In the genomic region with DNA sequence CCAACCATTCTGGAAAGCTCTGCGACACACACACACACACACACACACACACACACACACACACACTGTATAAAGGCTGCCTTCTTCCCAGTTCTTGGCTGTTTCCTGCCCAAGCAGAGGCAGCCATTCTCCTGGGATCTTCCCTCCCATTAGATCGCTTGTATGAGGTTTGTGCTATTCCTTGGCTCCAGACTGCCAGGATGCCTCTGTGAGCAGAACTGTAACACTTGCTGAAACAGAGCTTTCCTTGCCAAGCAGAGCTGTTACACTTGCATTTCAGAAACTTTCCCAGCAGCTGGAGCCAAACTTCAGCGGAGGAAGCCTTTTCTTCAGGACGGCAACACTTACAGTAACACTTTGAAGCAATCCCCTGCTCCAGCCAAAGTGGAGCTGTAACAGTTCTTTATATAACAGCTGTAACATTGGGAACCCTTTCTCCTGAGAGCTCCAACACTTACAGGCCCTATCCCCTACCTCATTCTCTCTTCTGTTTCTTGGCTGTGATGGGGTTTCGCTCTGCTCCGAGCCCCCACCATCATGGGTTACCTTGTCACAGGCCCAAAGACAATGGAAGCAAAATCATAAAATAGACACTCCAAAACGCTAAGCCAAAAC, we compare ENCODE assay signal across 9 mouse cellular contexts.
DNase-seq lines count a peak whose midpoint lies in the region; ATAC-seq and TF ChIP-seq lines count a peak whose summit lies in the region.
"Had no signal": no experiment of that assay in that cellular context is flagged by ENCODE, and none has a peak within 500 bp of the region (broad histone marks: within the 10 kb centered on the region; RNA-seq: fewer than 3 reads in every experiment).

No protein-coding gene starts in this region.

- 73% methylated on average over 7 of the region's 7 CpGs for WGBS in lung, embryonic 16.5 days
- 73% methylated on average over 7 of the region's 7 CpGs for WGBS in lung, adult 2 months
- WGBS in thymus, adult 2 months: 87% methylated on average over 7 of the region's 7 CpGs
- 78% methylated on average over 7 of the region's 7 CpGs for WGBS in kidney, adult 2 months

- H3K4me1 ChIP-seq in lung, embryonic 16.5 days (replicated peaks; ENCODE audit: control insufficient read depth, insufficient read depth, low read length): no peaks in the 10 kb centered on the region
- H3K4me1 ChIP-seq in lung, adult 2 months (ENCODE audit: control insufficient read depth, insufficient read depth, low read length): no peaks in the 10 kb centered on the region
- H3K4me1 ChIP-seq in thymus, adult 2 months (replicated peaks; ENCODE audit: control insufficient read depth, insufficient read depth, low read length): no peaks in the 10 kb centered on the region
- no peaks in the 10 kb centered on the region for H3K4me1 ChIP-seq in kidney, adult 2 months (ENCODE audit: control insufficient read depth, insufficient read depth, low read length)
- H3K4me1 ChIP-seq: neural tube, embryonic 12.5 days had no signal

- H3K4me3 ChIP-seq in lung, embryonic 16.5 days (ENCODE audit: low read length): no peak overlapping the region
- no peak overlapping the region for H3K4me3 ChIP-seq in lung, adult 2 months (replicated peaks; ENCODE audit: extremely low read depth, low read depth, low read length)
- H3K4me3 ChIP-seq in gastrocnemius, adult 2 months: no peak overlapping the region
- no peak overlapping the region for H3K4me3 ChIP-seq in thymus, adult 2 months (ENCODE audit: control insufficient read depth, insufficient read depth, low read length)
- no peak overlapping the region for H3K4me3 ChIP-seq in kidney, adult 2 months (ENCODE audit: insufficient read depth, low read depth, low read length)
- H3K4me3 ChIP-seq: neural tube, embryonic 12.5 days had no signal

- H3K27ac ChIP-seq in lung, embryonic 16.5 days (ENCODE audit: low read length): no peak overlapping the region
- H3K27ac ChIP-seq in gastrocnemius, adult 2 months: no peak overlapping the region
- H3K27ac ChIP-seq in thymus, adult 2 months (ENCODE audit: control insufficient read depth, insufficient read depth, low read length): no peak overlapping the region
- no peak overlapping the region for H3K27ac ChIP-seq in kidney, adult 2 months (ENCODE audit: insufficient read depth, low read depth, low read length)
- H3K27ac ChIP-seq: neural tube, embryonic 12.5 days had no signal

- DNase-seq in lung, adult 2 months: no peak
- peak; percentile 19 for DNase-seq in gastrocnemius, adult 2 months
- DNase-seq in left cerebral cortex, adult 18-20 months (ENCODE audit: low spot score in 2 of 2): peak; percentile 10 to 12
- DNase-seq in right cerebral cortex, postnatal 36 days (ENCODE audit: low spot score in 2 of 2): peak; percentile 28 to 43
- DNase-seq in thymus, adult 2 months: no peak
- DNase-seq in kidney, adult 2 months: no peak
- DNase-seq in ovary, adult 18-20 months (ENCODE audit: low spot score): no peak

- peak; percentile 74 for ATAC-seq in lung, embryonic 16.5 days (ENCODE audit: low read depth)

- H3K9me3 ChIP-seq in lung, embryonic 16.5 days (ENCODE audit: control insufficient read depth, low read length): no peaks in the 10 kb centered on the region
- H3K9me3 ChIP-seq: neural tube, embryonic 12.5 days had no signal

- TF ChIP-seq POLR2A in lung, adult 2 months (IDR thresholded peaks at IDR 0.05; ENCODE audit: borderline replicate concordance, extremely low read depth, low read depth, low read length): no peak
- TF ChIP-seq POLR2A in thymus, adult 2 months (IDR thresholded peaks at IDR 0.05; ENCODE audit: control insufficient read depth, extremely low read depth, insufficient read depth, low read length, poor library complexity): no peak
- TF ChIP-seq POLR2A in kidney, adult 2 months (IDR thresholded peaks at IDR 0.05; ENCODE audit: low read depth, low read length): no peak

- intact Hi-C loops in gastrocnemius, adult 2 months (cut with DNase I): no loop called here

- no peak overlapping the region for H3K4me2 ChIP-seq in lung, embryonic 16.5 days (ENCODE audit: low read depth, low read length)
- H3K4me2 ChIP-seq: neural tube, embryonic 12.5 days had no signal

- H3K36me3 ChIP-seq in lung, embryonic 16.5 days (ENCODE audit: control insufficient read depth, insufficient read depth, low read length): no peaks in the 10 kb centered on the region
- H3K36me3 ChIP-seq in thymus, adult 2 months (ENCODE audit: control insufficient read depth, insufficient read depth, low read length): no peaks in the 10 kb centered on the region
- no peaks in the 10 kb centered on the region for H3K36me3 ChIP-seq in kidney, adult 2 months (ENCODE audit: control insufficient read depth, insufficient read depth, low read length)
- H3K36me3 ChIP-seq: neural tube, embryonic 12.5 days had no signal

- no peak for TF ChIP-seq CTCF in lung, adult 2 months (IDR thresholded peaks at IDR 0.05; ENCODE audit: insufficient read depth, low read length)
- no peak for TF ChIP-seq CTCF in gastrocnemius, adult 2 months (IDR thresholded peaks at IDR 0.05)
- no peak for TF ChIP-seq CTCF in thymus, adult 2 months (IDR thresholded peaks at IDR 0.05; ENCODE audit: borderline replicate concordance, control insufficient read depth, extremely low read depth, insufficient read depth, low read length, poor library complexity)
- TF ChIP-seq CTCF in kidney, adult 2 months (conservative IDR thresholded peaks at IDR 0.05; ENCODE audit: insufficient read depth, insufficient read length, low read depth, low read length): no peak

- no peak overlapping the region for H3K9ac ChIP-seq in lung, embryonic 16.5 days (ENCODE audit: low read length)
- H3K9ac ChIP-seq: neural tube, embryonic 12.5 days had no signal

- no peaks in the 10 kb centered on the region for H3K27me3 ChIP-seq in lung, embryonic 16.5 days (ENCODE audit: control insufficient read depth, insufficient read depth, low read depth, low read length)
- H3K27me3 ChIP-seq in thymus, adult 2 months (ENCODE audit: control insufficient read depth, insufficient read depth, low read length): no peaks in the 10 kb centered on the region
- H3K27me3 ChIP-seq in kidney, adult 2 months (replicated peaks; ENCODE audit: control insufficient read depth, insufficient read depth, low read length): no peaks in the 10 kb centered on the region
- H3K27me3 ChIP-seq: neural tube, embryonic 12.5 days had no signal

Comparison
In these comparisons a context has a peak if more than half of its experiments do, and no peak if none do; other contexts are left out.
1. DNase-seq: peak in gastrocnemius, adult 2 months (single experiment), left cerebral cortex, adult 18-20 months (2 of 2) and right cerebral cortex, postnatal 36 days (2 of 2); none in lung, adult 2 months (single experiment), thymus, adult 2 months (single experiment), kidney, adult 2 months (single experiment) and ovary, adult 18-20 months (single experiment).